Mouse (Mus musculus): ENCODE measurements around the gene Olfr774. TPM values are rescaled to one million over a fixed set of nuclear protein-coding genes. Genes with fewer than 3 reads are reported as not detected.

The Olfr774 gene
- polyA plus RNA-seq (2012; rRNA removed): not detected in 2 replicates

GRCm38 (mm10) chr10:129235904-129236303, at the start of gene Olfr774:
Olfr774 (plus strand) TSS chr10:129236204.

GRCm38 (mm10) chr10:129187319-129187718, 48.7 kb upstream of the Olfr774 start, which contains the start of gene Olfr773:
Olfr773 (minus strand) TSS chr10:129187419.

GRCm38 (mm10) chr10:129248112-129248511, 12.1 kb downstream of the Olfr774 start, which contains the start of gene Olfr775:
Olfr775 (plus strand) TSS chr10:129248412.

GRCm38 (mm10) chr10:129258827-129259226, 22.8 kb downstream of the Olfr774 start, which contains the start of gene Olfr776:
Olfr776 (plus strand) TSS chr10:129259127.

GRCm38 (mm10) chr10:129271081-129271535, 35.1 kb downstream of the Olfr774 start, which contains the start of gene Olfr777:
Olfr777 (minus strand) TSS chr10:129271485.

Other genes starting within 250 kb of the Olfr774 start
- not detected in 2 replicates for gene Olfr9, start 246.8 kb upstream of the Olfr774 start, polyA plus RNA-seq (2012; rRNA removed)
- gene Olfr763, start 225.4 kb upstream of the Olfr774 start, polyA plus RNA-seq (2012; rRNA removed): not detected in 2 replicates
- not detected in 2 replicates for gene Olfr764-ps1, start 196.3 kb upstream of the Olfr774 start, polyA plus RNA-seq (2012; rRNA removed)
- not detected in 2 replicates for gene Olfr765, start 186.2 kb upstream of the Olfr774 start, polyA plus RNA-seq (2012; rRNA removed)
- gene Olfr766-ps1, start 167.2 kb upstream of the Olfr774 start, polyA plus RNA-seq (2012; rRNA removed): not detected in 2 replicates
- gene Olfr767, start 153.3 kb upstream of the Olfr774 start, polyA plus RNA-seq (2012; rRNA removed): not detected in 2 replicates
- not detected in 2 replicates for gene Olfr768, start 136.8 kb upstream of the Olfr774 start, polyA plus RNA-seq (2012; rRNA removed)
- not detected in 2 replicates for gene Olfr769, start 118.3 kb upstream of the Olfr774 start, polyA plus RNA-seq (2012; rRNA removed)
- not detected in 2 replicates for gene Olfr770, start 97.2 kb upstream of the Olfr774 start, polyA plus RNA-seq (2012; rRNA removed)
- gene Olfr771, start 71.5 kb upstream of the Olfr774 start, polyA plus RNA-seq (2012; rRNA removed): not detected in 2 replicates
- gene Olfr772, start 58.3 kb upstream of the Olfr774 start, polyA plus RNA-seq (2012; rRNA removed): not detected in 2 replicates
- not detected in 2 replicates for gene Olfr773, start 48.8 kb upstream of the Olfr774 start, polyA plus RNA-seq (2012; rRNA removed)
- not detected in 2 replicates for gene Olfr775, start 12.2 kb downstream of the Olfr774 start, polyA plus RNA-seq (2012; rRNA removed)
- gene Olfr776, start 22.9 kb downstream of the Olfr774 start, polyA plus RNA-seq (2012; rRNA removed): not detected in 2 replicates
- not detected in 2 replicates for gene Olfr777, start 35.3 kb downstream of the Olfr774 start, polyA plus RNA-seq (2012; rRNA removed)
- gene Olfr780, start 81.9 kb downstream of the Olfr774 start, polyA plus RNA-seq (2012; rRNA removed): not detected in 2 replicates
- gene Olfr781, start 92.7 kb downstream of the Olfr774 start, polyA plus RNA-seq (2012; rRNA removed): not detected in 2 replicates
- not detected in 2 replicates for gene Olfr782, start 112.6 kb downstream of the Olfr774 start, polyA plus RNA-seq (2012; rRNA removed)
- gene Olfr784, start 147.9 kb downstream of the Olfr774 start, polyA plus RNA-seq (2012; rRNA removed): 0.06 TPM in 2 replicates
- not detected in 2 replicates for gene Olfr785, start 169.2 kb downstream of the Olfr774 start, polyA plus RNA-seq (2012; rRNA removed)
- not detected in 2 replicates for gene Olfr786, start 191.1 kb downstream of the Olfr774 start, polyA plus RNA-seq (2012; rRNA removed)
- 0.01 TPM in 1 of 2 replicates, not detected in the other for gene Olfr787, start 225.7 kb downstream of the Olfr774 start, polyA plus RNA-seq (2012; rRNA removed)
- not detected in 2 replicates for gene Olfr788, start 234.8 kb downstream of the Olfr774 start, polyA plus RNA-seq (2012; rRNA removed)
- gene Olfr789, start 248.5 kb downstream of the Olfr774 start, polyA plus RNA-seq (2012; rRNA removed): not detected in 2 replicates

All from central nervous system, embryonic 14 days (tissue).